Mouse (Mus musculus) stomach, embryonic 15.5 days (tissue): ENCODE results near the gene Bmp3. TPM values are rescaled to one million over a fixed set of nuclear protein-coding genes. Genes with fewer than 3 reads are reported as not detected.

Source experiments
- ATAC-seq: fragments of 200-750 bp; cut with Nextera tagmentation; 2 replicates; pipeline ENCODE4 v1.8.0; 2017; ENCODE audit warnings: low read depth, moderate number of reproducible peaks, moderate TSS enrichment; ENCODE audit not compliant: insufficient read depth, low FRiP score
- H3K27ac ChIP-seq: fragments of 300-500 bp; sonication (generic); 2 replicates; pipeline ENCODE4 v1.5.1; 2015; ENCODE audit warnings: mild to moderate bottlenecking, inconsistent platforms
- H3K27me3 ChIP-seq: fragments of 300-500 bp; sonication (generic); replicated peaks from 2 replicates; pipeline ENCODE4 v1.6.1; 2015; ENCODE audit warnings: inconsistent platforms
- H3K36me3 ChIP-seq: fragments of 300-500 bp; sonication (generic); 2 replicates; pipeline ENCODE4 v1.6.1; 2015; ENCODE audit warnings: inconsistent platforms
- H3K4me1 ChIP-seq: fragments of 300-500 bp; sonication (generic); 2 replicates; pipeline ENCODE4 v1.6.1; 2015; ENCODE audit warnings: inconsistent platforms
- H3K4me2 ChIP-seq: fragments of 300-500 bp; sonication (generic); 2 replicates; pipeline ENCODE4 v1.6.1; 2015; ENCODE audit warnings: mild to moderate bottlenecking, inconsistent platforms
- H3K4me3 ChIP-seq: fragments of 300-500 bp; sonication (generic); replicated peaks from 2 replicates; pipeline ENCODE4 v1.5.1; 2015; ENCODE audit warnings: inconsistent platforms
- H3K9ac ChIP-seq: fragments of 300-500 bp; sonication (generic); 2 replicates; pipeline ENCODE4 v1.6.1; 2015; ENCODE audit warnings: inconsistent platforms
- H3K9me3 ChIP-seq: fragments of 300-500 bp; sonication (generic); 2 replicates; pipeline ENCODE4 v1.6.1; 2016; ENCODE audit warnings: inconsistent platforms
- WGBS: fragments of 180-500 bp; shearing (Covaris S2); methylation state at CpG from one replicate; pipeline ENCODE4 v1.1.7; 2015; 5-methylcytosine and 5-hydroxymethylcytosine counted together
- polyA plus RNA-seq: library from polyadenylated mRNA; unstranded; fragments of >200 nt; fragmentation: Nextera tagmentation; extraction: Ambion mirVana; gene quantifications from 2 replicates; pipeline ENCODE4 v1.2.1, GENCODE M21; 2015

Bmp3 gene
- polyA plus RNA-seq, 1 experiment from 2014 or later, result 3.8 TPM

GRCm38 (mm10) chr5:98921608-98922007 lies 67.4 kb downstream of the Bmp3 start:
- no peaks in the 10 kb centered on the region for H3K36me3 ChIP-seq
- no peaks in the 10 kb centered on the region for H3K9me3 ChIP-seq
- no peak overlapping the region for H3K27ac ChIP-seq
- 88% methylated on average over 1 of the region's 1 CpGs for WGBS
- H3K9ac ChIP-seq, result no peak overlapping the region
- no peak overlapping the region for H3K4me2 ChIP-seq
- H3K4me1 ChIP-seq, result no peaks in the 10 kb centered on the region
- no peak overlapping the region for H3K4me3 ChIP-seq
- no peaks in the 10 kb centered on the region for H3K27me3 ChIP-seq
- no peak for ATAC-seq

GRCm38 (mm10) chr5:98922921-98923320 lies 68.7 kb downstream of the Bmp3 start:
- WGBS, result 84% methylated on average over 3 of the region's 3 CpGs
- ATAC-seq, result no peak

More at GRCm38 (mm10) chr5:98922921-98923320, 68.7 kb downstream of the Bmp3 start:
- Histone ChIP-seq H3K4me2 (no peak overlapping the region), H3K9me3 (no peaks in the 10 kb centered on the region), H3K36me3 (no peaks in the 10 kb centered on the region), H3K4me1 (no peaks in the 10 kb centered on the region), H3K9ac (no peak overlapping the region), H3K27me3 (no peaks in the 10 kb centered on the region), H3K27ac (no peak overlapping the region), H3K4me3 (no peak overlapping the region)

Other genes starting within 250 kb of the Bmp3 start
- gene Prkg2, start 182.9 kb downstream of the Bmp3 start, polyA plus RNA-seq, result 7.7 and 11.3 TPM in 2 replicates